Mouse (Mus musculus) limb, embryonic 12.5 days (tissue): Measurements from ENCODE around the gene Cdpf1. TPM values are rescaled to one million over a fixed set of nuclear protein-coding genes. Genes with fewer than 3 reads are reported as not detected.

Source experiments
- ATAC-seq: fragments of 200-750 bp; cut with Nextera tagmentation; 2 replicates; pipeline ENCODE4 v1.8.0; 2017; ENCODE audit warnings: low read depth, moderate TSS enrichment; ENCODE audit not compliant: insufficient number of reproducible peaks, insufficient read depth, low FRiP score, low TSS enrichment
- H3K27ac ChIP-seq: fragments of 300-500 bp; sonication (generic); 2 replicates; pipeline ENCODE4 v1.5.1; 2016; ENCODE audit warnings: mild to moderate bottlenecking, moderate library complexity
- H3K27me3 ChIP-seq: fragments of 300-500 bp; sonication (generic); 2 replicates; pipeline ENCODE4 v1.6.1; 2016; ENCODE audit warnings: mild to moderate bottlenecking, moderate library complexity
- H3K36me3 ChIP-seq: fragments of 300-500 bp; sonication (generic); 2 replicates; pipeline ENCODE4 v1.6.1; 2016; ENCODE audit warnings: mild to moderate bottlenecking, moderate library complexity
- H3K4me1 ChIP-seq: fragments of 300-500 bp; sonication (generic); replicated peaks from 2 replicates; pipeline ENCODE4 v1.6.1; 2016
- H3K4me2 ChIP-seq: fragments of 300-500 bp; sonication (generic); 2 replicates; pipeline ENCODE4 v1.6.1; 2016; ENCODE audit warnings: mild to moderate bottlenecking, moderate library complexity
- H3K4me3 ChIP-seq: fragments of 300-500 bp; sonication (generic); replicated peaks from 2 replicates; pipeline ENCODE4 v1.5.1; 2016; ENCODE audit warnings: mild to moderate bottlenecking
- H3K9ac ChIP-seq: fragments of 300-500 bp; sonication (generic); replicated peaks from 2 replicates; pipeline ENCODE4 v1.6.1; 2016; ENCODE audit warnings: mild to moderate bottlenecking, moderate library complexity
- H3K9me3 ChIP-seq: fragments of 300-500 bp; sonication (generic); 2 replicates; pipeline ENCODE4 v1.6.1; 2016; ENCODE audit warnings: mild to moderate bottlenecking, moderate library complexity
- WGBS: fragments of 180-500 bp; shearing (Covaris S2); methylation state at CpG from one replicate; pipeline ENCODE4 v1.1.7; 2016; 5-methylcytosine and 5-hydroxymethylcytosine counted together
- polyA plus RNA-seq: library from polyadenylated mRNA; unstranded; fragments of >200 nt; fragmentation: Nextera tagmentation; extraction: Ambion mirVana; gene quantifications from 2 replicates; pipeline ENCODE4 v1.2.1, GENCODE M21; 2016

The Cdpf1 gene
- polyA plus RNA-seq = 22.8 and 24.5 TPM in 2 replicates

DNA sequence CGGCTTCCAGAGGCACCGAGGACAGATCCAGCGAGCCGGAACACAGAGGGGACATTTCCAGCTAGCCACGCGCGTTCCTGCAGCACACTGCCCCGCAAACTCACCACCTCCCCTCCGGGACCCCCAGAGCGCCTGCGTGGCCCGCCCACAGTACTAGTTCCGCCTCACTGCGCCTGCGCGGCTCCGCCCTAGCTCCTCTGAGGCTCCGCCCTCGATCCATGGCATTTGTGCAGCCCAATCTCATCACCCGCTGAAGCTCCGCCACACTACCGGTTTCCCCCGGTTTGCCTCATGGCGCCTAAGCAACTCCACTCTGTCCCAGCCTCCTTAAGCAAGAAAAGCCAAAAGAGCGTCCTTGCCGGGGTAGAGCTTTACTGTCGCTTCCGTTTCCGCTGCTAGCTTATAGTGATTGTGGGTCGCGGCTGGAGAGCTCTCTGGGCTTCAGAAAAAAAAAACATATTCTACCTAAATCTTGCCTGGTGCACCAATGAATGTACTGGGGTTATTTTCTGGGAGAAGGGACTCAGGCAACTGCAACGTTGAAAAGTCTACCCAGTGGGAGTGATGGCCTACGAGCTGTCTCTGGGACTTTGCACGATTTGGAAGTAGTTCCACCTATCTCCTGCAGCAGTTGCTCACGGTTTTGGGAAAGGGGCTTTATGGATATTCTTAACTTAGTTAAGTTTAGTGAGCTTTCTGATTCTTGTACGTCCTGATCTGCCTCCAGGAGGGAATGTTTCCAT is at the start of gene Cdpf1:
Gene Cdpf1 (minus strand): TSS at position 163 of the 743 bp plus-strand sequence.
- Histone ChIP-seq H3K9ac (peak within 1 kb of the TSS; percentile 80), H3K36me3 (no peaks in the 10 kb centered on the region; the same call in 1 of the 2 replicates), H3K9me3 (peaks cover 9% of the 10 kb centered on the region; the same call in 1 of the 2 replicates), H3K4me2 (peak within 1 kb of the TSS; percentile 93), H3K27me3 (no peaks in the 10 kb centered on the region; the same call in 1 of the 2 replicates), H3K27ac (peak within 1 kb of the TSS; percentile 88), H3K4me1 (peaks cover 6% of the 10 kb centered on the region), H3K4me3 (peak within 1 kb of the TSS; percentile 77)
- ATAC-seq = peak; percentile 88
- WGBS = 3% methylated on average over 36 of the region's 36 CpGs

DNA sequence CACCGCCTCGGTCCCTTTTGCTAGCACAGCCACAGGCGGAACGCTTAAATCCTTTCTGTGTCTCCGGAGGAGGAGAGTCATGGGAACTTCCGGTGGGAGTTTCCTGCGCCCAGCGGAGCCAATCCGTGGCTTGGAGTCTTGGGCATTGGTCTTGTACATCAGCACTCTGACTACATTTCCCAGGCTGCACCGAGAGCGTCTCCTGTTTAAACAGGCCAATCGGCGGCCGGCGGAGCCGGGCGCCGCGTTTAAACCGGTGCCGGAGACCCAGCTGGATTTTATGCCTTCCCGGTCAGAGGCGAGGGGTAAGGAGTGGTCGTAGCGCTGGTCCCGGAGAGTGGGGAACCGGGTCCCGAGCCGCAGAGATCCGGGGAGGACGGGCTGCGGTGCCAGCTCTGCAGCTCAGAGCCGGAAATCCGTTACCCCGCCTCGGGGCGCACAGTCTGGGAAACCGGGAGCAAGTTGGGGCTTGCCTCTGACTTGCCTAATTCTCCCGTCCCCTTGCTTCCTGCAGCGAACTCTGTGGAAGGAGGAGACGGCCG is 48.1 kb upstream of the Cdpf1 start, which contains the start of gene Gtse1:
Gene Gtse1 (plus strand): TSS at position 256 of the 542 bp plus-strand sequence.
- Histone ChIP-seq H3K9me3 (no peaks in the 10 kb centered on the region), H3K27me3 (no peaks in the 10 kb centered on the region), H3K4me2 (peak within 1 kb of the TSS; percentile 76), H3K4me3 (peak within 1 kb of the TSS; percentile 78), H3K9ac (peak within 1 kb of the TSS; percentile 77), H3K36me3 (peaks cover 32% of the 10 kb centered on the region), H3K4me1 (peaks cover 19% of the 10 kb centered on the region), H3K27ac (peak within 1 kb of the TSS; percentile 56; the same call in 1 of the 2 replicates)
- under 1% methylated on average over 42 of the region's 42 CpGs for WGBS
- ATAC-seq = peak; percentile 95

DNA sequence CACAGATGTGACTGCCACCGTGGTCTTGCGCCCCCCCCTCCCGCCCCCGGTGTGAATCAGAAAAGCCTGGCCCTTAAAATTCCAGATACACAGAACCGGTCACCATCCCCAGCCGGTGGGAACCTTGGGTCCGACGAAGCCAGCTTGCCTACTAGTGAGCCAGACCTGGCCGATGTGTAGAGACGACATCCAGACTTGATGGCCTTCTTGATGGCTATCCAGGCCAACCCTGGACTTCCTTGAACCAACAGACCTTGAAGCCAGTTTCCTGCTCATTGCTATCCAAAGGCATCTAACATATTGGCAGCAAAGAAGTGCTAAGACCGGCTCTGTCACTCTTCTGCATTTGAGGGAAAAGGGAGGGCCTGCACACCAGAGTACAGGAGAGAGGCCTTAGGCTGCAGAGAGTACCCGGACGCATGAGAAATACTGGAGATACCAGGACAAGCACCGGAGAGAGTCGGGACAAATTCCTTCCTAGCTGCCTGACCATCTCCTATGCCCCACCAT is 47.5 kb upstream of the Cdpf1 start:
- peak overlapping the region; percentile 1; the same call in 1 of the 2 replicates for H3K27ac ChIP-seq
- H3K9ac ChIP-seq = peak overlapping the region; percentile 60
- ATAC-seq = no peak
- WGBS = 11% methylated on average over 15 of the region's 15 CpGs
- H3K4me1 ChIP-seq = peaks cover 19% of the 10 kb centered on the region
- peak overlapping the region; percentile 76 for H3K4me2 ChIP-seq
- H3K27me3 ChIP-seq = no peaks in the 10 kb centered on the region
- H3K36me3 ChIP-seq = peaks cover 26% of the 10 kb centered on the region
- no peaks in the 10 kb centered on the region for H3K9me3 ChIP-seq
- H3K4me3 ChIP-seq = peak overlapping the region; percentile 78

DNA sequence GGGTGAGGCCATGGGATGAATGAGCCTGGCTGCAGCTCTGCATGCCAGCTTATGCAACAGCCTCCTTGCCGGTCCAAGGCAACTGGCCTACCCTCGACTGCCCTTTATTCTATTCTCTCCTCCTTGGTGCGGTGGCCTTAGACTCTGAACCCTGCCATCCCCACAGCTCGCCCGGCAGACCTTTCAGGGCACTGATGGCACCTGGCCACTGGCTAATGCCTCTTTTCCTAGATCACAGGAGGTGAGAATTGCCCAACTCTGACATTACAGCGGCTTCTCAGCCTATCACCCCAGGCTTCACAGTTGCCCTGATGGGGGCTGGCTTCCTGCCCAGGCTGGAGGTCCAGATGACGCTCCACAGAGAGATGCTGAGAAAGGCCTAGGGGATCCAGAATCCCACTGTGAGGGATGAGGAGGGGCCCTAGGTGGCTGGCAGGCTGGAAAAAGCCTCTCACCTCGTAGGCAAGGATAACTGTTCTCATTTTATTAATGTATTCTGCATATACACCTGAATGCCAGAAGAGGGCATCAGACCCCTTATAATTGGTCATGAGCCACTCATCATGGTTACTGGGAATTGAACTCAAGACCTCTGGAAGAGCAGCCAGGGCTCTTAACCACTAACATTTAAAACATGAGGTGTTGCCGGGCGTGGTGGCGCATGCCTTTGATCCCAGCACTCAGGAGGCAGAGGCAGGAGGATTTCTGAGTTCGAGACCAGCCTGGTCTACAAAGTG is 40.3 kb upstream of the Cdpf1 start:
- ATAC-seq = no peak
- WGBS = 79% methylated on average over 12 of the region's 12 CpGs
- no peaks in the 10 kb centered on the region for H3K9me3 ChIP-seq

DNA sequence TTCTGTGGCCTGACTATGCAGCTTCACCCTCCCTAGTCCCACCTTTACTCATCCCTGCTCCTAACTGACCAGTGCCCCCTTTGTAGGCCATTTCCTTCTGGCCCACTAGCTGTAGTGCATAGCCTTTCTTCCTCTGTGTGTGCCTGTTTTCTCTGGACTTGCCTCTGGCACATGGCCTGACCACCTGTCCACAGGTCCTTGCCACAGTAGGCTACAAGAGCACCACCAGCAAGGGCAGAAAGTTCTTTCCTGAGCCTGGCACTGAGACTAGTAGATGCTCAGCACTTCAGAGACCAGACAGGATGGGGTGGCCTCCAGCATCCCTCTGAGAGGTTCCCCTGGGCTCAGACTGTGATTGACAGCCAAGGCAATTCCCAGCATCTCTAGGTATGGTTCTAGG is 33.6 kb upstream of the Cdpf1 start:
- Histone ChIP-seq H3K4me1 (no peaks in the 10 kb centered on the region), H3K4me3 (no peak overlapping the region), H3K4me2 (no peak overlapping the region), H3K27me3 (no peaks in the 10 kb centered on the region), H3K9me3 (no peaks in the 10 kb centered on the region), H3K27ac (no peak overlapping the region), H3K9ac (no peak overlapping the region), H3K36me3 (no peaks in the 10 kb centered on the region)
- no peak for ATAC-seq

More for the DNA sequence above, 40.3 kb upstream of the Cdpf1 start:
- Histone ChIP-seq H3K4me3 (no peak overlapping the region), H3K27me3 (no peaks in the 10 kb centered on the region), H3K4me1 (no peaks in the 10 kb centered on the region), H3K27ac (no peak overlapping the region), H3K36me3 (peaks cover under 1% of the 10 kb centered on the region; the same call in 1 of the 2 replicates), H3K9ac (no peak overlapping the region), H3K4me2 (no peak overlapping the region)

DNA sequence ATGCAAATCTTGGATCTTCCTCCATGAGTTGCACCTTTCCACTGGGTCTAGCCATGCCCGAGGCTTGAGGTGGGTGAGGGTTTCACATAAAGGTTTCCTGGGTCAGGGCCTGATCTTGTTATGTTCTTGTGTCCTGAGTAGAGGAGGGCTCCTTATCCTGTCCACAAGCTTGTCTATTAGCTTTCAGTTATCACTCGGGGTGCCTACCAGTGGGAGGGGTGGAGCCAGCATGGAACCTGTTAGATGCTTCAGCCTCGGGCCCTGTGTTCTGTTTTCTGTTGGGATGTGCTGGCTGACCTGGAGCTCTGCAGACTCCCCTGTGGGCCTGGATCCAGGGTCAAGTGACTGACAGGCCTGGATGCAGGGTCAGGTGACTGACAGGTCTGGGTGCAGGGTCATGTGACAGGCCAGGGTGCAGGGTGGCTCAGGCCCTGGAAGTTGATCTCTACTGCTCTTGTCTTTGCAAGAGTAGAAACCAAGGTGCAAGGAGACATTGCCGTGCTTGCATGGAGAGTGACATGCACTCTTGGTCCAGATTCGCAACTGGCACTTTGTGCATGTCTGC is 30.4 kb upstream of the Cdpf1 start:
- H3K4me1 ChIP-seq = no peaks in the 10 kb centered on the region
- WGBS = 77% methylated on average over 5 of the region's 5 CpGs
- no peaks in the 10 kb centered on the region for H3K9me3 ChIP-seq
- H3K4me2 ChIP-seq = no peak overlapping the region
- no peak overlapping the region for H3K9ac ChIP-seq
- no peak for ATAC-seq
- H3K27ac ChIP-seq = no peak overlapping the region
- no peak overlapping the region for H3K4me3 ChIP-seq
- H3K27me3 ChIP-seq = no peaks in the 10 kb centered on the region
- H3K36me3 ChIP-seq = no peaks in the 10 kb centered on the region

DNA sequence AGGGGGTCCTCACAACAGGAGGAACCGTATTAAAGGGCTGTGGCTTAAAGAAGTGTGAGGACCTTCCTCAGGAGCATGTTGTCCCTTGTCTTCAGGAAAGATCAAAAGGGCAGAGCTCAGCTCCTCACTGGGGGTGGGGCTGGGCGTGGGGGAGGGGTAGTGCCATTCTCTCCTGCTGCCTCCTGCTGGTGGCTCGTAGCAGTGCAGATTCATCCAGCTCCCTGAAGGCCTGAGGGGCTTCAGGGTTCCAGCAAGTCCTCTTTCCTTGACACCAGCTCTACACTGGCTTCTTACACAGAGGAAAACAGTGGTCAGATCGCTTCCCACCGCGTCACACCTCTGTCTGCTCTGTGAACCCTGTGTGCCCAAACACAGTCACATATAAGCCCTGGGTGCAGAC is 29.5 kb upstream of the Cdpf1 start:
- H3K9me3 ChIP-seq = no peaks in the 10 kb centered on the region
- H3K27me3 ChIP-seq = no peaks in the 10 kb centered on the region
- H3K4me3 ChIP-seq = no peak overlapping the region
- no peak overlapping the region for H3K4me2 ChIP-seq
- WGBS = 28% methylated on average over 6 of the region's 6 CpGs
- no peak for ATAC-seq
- peaks cover 4% of the 10 kb centered on the region; the same call in 1 of the 2 replicates for H3K36me3 ChIP-seq
- no peak overlapping the region for H3K9ac ChIP-seq
- no peaks in the 10 kb centered on the region for H3K4me1 ChIP-seq
- H3K27ac ChIP-seq = no peak overlapping the region

DNA sequence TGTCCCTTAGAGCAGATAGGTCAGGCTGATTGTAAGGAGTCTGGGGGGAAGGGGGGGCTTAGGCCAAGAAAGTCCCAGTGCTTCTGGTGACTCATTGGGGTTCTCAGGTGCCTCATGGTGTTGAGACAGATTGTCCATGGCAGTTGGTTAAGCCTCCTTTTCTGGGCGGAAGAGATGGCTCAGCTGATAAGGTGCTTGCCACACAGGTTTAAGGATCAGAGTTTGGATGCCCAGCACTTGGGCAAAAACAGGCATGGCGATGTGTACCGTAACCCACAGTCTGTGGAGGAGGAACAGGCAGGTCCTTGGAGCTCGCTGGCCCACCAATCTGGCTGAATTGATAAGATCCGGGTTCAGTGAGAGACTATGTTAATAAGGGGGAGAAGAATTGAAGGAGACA is 25.4 kb upstream of the Cdpf1 start:
- peaks cover 8% of the 10 kb centered on the region; the same call in 1 of the 2 replicates for H3K4me1 ChIP-seq
- no peak for ATAC-seq
- H3K9ac ChIP-seq = no peak overlapping the region
- H3K4me2 ChIP-seq = no peak overlapping the region
- H3K27ac ChIP-seq = no peak overlapping the region
- H3K9me3 ChIP-seq = no peaks in the 10 kb centered on the region
- peaks cover 5% of the 10 kb centered on the region; the same call in 1 of the 2 replicates for H3K36me3 ChIP-seq
- no peak overlapping the region for H3K4me3 ChIP-seq
- 91% methylated on average over 5 of the region's 5 CpGs for WGBS
- no peaks in the 10 kb centered on the region for H3K27me3 ChIP-seq

DNA sequence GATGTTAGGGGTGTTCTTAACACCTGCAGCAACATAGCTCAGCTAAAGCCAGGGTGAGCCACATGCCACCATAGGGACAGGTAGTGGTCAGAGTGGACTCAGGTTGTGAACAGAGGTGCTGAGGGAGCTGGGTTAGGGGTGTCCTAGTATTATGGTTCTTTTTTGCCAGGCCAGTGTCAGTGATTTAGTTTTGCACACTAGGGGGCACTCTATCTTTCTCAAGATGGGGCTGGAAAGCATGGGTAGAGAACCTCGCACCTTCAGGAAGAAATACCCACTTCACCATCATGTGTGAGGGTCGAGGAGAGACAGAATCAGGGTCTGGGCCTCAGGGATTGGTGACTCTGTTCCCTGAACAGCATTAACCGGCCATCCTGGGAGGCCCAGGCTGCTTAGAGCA is 23.8 kb upstream of the Cdpf1 start:
- Histone ChIP-seq H3K27me3 (no peaks in the 10 kb centered on the region), H3K9me3 (no peaks in the 10 kb centered on the region), H3K36me3 (peaks cover 5% of the 10 kb centered on the region; the same call in 1 of the 2 replicates), H3K4me1 (peaks cover 13% of the 10 kb centered on the region), H3K9ac (no peak overlapping the region), H3K4me2 (no peak overlapping the region), H3K4me3 (no peak overlapping the region), H3K27ac (no peak overlapping the region)
- 58% methylated on average over 3 of the region's 3 CpGs for WGBS
- ATAC-seq = no peak

DNA sequence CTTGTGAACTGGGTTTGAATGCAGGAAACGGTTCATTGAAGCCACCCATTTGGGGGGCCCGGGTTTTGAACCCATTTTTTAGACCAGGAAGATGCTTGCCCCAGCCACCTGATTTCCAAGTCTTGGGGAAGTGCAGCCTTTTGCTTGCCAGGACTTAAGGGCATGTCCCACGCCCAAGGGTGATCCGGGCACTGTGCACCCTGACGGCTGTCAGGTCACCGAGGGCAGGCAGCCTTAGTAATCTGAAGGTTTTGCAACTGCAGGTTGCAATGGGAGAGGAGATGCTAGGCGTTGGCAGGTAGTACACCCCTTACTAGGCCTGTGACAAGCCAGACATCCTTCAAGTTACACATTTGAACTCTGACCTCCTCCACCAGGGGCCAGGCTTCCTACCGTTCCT is 21.1 kb upstream of the Cdpf1 start:
- Histone ChIP-seq H3K4me1 (peaks cover 13% of the 10 kb centered on the region), H3K36me3 (peaks cover 5% of the 10 kb centered on the region; the same call in 1 of the 2 replicates), H3K9ac (peak overlapping the region; percentile 65), H3K4me2 (peak overlapping the region; percentile 73), H3K27ac (peak overlapping the region; percentile 41; the same call in 1 of the 2 replicates), H3K27me3 (no peaks in the 10 kb centered on the region), H3K4me3 (peak overlapping the region; percentile 58), H3K9me3 (no peaks in the 10 kb centered on the region)
- ATAC-seq = no peak
- 42% methylated on average over 8 of the region's 8 CpGs for WGBS
